Mouse (Mus musculus) myocyte (in vitro differentiated cells): Measurements from ENCODE around the gene Aldh3b1. TPM values are rescaled to one million over a fixed set of nuclear protein-coding genes. Genes with fewer than 3 reads are reported as not detected.

Source experiments
- H3K27me3 ChIP-seq: one replicate; pipeline ENCODE4 v1.6.1; 2011; ENCODE audit not compliant: control insufficient read depth, insufficient read depth, insufficient read length
- H3K36me3 ChIP-seq: one replicate; pipeline ENCODE4 v1.6.1; 2011; ENCODE audit not compliant: control insufficient read depth, insufficient read depth
- H3K4me2 ChIP-seq: one replicate; pipeline ENCODE4 v1.6.1; 2011; ENCODE audit warnings: low read depth, control low read depth
- H3K4me3 ChIP-seq: one replicate; pipeline ENCODE4 v1.5.1; 2011; ENCODE audit warnings: mild to moderate bottlenecking, control low read depth, moderate library complexity
- H3K79me2 ChIP-seq: one replicate; pipeline ENCODE4 v1.6.1; 2011; ENCODE audit not compliant: control insufficient read depth, insufficient read depth
- H3ac ChIP-seq: one replicate; pipeline ENCODE4 v1.6.1; 2011; ENCODE audit not compliant: control insufficient read depth, insufficient read length
- CEBPB ChIP-seq: IDR thresholded peaks from 2 replicates; pipeline ENCODE4 v1.6.1; 2011; ENCODE audit warnings: mild to moderate bottlenecking, moderate library complexity; ENCODE audit not compliant: poor library complexity, insufficient read depth, severe bottlenecking
- E2F4 ChIP-seq: IDR thresholded peaks from one replicate; pipeline ENCODE4 v1.6.1; 2011; ENCODE audit warnings: mild to moderate bottlenecking, control low read depth, moderate library complexity; ENCODE audit not compliant: insufficient read depth
- MAX ChIP-seq: IDR thresholded peaks from one replicate; pipeline ENCODE4 v1.6.1; 2011; ENCODE audit warnings: low read depth, mild to moderate bottlenecking, control low read depth
- MYOD1 ChIP-seq, 3 experiments: IDR thresholded peaks; one replicate each; pipeline ENCODE4 v1.6.1; 2011; ENCODE audit warnings: control low read depth in 2 of 3, low read depth in 2 of 3, mild to moderate bottlenecking in 2 of 3, moderate library complexity in 1 of 3; ENCODE audit not compliant: insufficient read length in 2 of 3, control insufficient read depth in 1 of 3
- MYOG ChIP-seq, 3 experiments: IDR thresholded peaks; one replicate each; pipeline ENCODE4 v1.6.1; 2011; ENCODE audit warnings: control low read depth in 2 of 3, low read depth in 2 of 3, mild to moderate bottlenecking in 2 of 3; ENCODE audit not compliant: insufficient read length in 2 of 3, control insufficient read depth in 1 of 3, insufficient read depth in 1 of 3
- POLR2A ChIP-seq: IDR thresholded peaks from one replicate; pipeline ENCODE4 v1.6.1; 2011; ENCODE audit warnings: low read depth, mild to moderate bottlenecking, control low read depth, moderate library complexity; ENCODE audit not compliant: insufficient read length
- POLR2AphosphoS2 ChIP-seq: IDR thresholded peaks from one replicate; pipeline ENCODE4 v1.6.1; 2011; ENCODE audit warnings: low read depth, control low read depth; ENCODE audit not compliant: insufficient read length
- REST ChIP-seq: IDR thresholded peaks from one replicate; pipeline ENCODE4 v1.6.1; 2011; ENCODE audit warnings: mild to moderate bottlenecking, control low read depth, moderate library complexity; ENCODE audit not compliant: insufficient read depth, insufficient read length
- SRF ChIP-seq: IDR thresholded peaks from one replicate; pipeline ENCODE4 v1.6.1; 2011; ENCODE audit warnings: low read depth; ENCODE audit not compliant: control insufficient read depth, insufficient read length
- TCF12 ChIP-seq: IDR thresholded peaks from one replicate; pipeline ENCODE4 v1.6.1; 2011; ENCODE audit warnings: mild to moderate bottlenecking, control low read depth; ENCODE audit not compliant: poor library complexity, insufficient read depth, severe bottlenecking
- TCF3 ChIP-seq: IDR thresholded peaks from one replicate; pipeline ENCODE4 v1.6.1; 2011; ENCODE audit warnings: low read depth, control low read depth; ENCODE audit not compliant: insufficient read length
- USF1 ChIP-seq: IDR thresholded peaks from one replicate; pipeline ENCODE4 v1.6.1; 2011; ENCODE audit warnings: low read depth, mild to moderate bottlenecking, control low read depth, moderate library complexity
- polyA plus RNA-seq: library from polyadenylated mRNA; unstranded; fragments of >200 nt; fragmentation: generic; extraction: Trizol; gene quantifications from one replicate; pipeline ENCODE4 v1.2.1, GENCODE M21; 2012; ENCODE audit warnings: missing spikeins

The Aldh3b1 gene
- polyA plus RNA-seq, 1 experiment: 51.8 TPM

DNA sequence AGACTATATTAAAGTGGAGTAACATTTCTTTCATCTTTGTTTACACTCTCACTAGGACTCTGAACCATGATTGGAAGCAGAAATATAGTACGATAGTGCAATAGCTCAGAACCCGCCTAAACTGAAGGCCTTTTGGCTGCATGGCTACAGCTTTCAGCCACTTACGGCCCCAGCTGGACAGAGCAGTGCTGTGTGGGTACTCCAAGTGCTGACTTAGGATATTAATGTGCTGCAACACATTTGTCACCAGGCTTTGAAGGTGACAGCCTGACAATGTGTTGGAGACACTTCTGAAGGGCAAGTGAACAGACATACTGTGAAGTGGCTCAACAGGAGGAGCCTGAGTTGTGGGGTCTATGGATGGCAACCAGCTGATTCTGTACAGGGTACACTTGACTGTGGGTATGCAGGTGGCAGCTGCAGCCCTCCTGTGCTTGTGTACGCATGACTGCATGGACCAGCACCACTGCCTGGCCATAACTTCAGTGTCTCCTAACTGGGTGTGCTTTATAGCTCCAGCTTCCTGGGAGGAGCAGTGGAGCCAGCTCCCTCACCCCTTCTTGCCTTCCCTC lies 36.0 kb downstream of the Aldh3b1 start:
- Histone ChIP-seq H3K27me3 (no peaks in the 10 kb centered on the region), H3K4me3 (no peak overlapping the region), H3K79me2 (no peaks in the 10 kb centered on the region), H3ac (no peak overlapping the region), H3K36me3 (peaks cover 84% of the 10 kb centered on the region), H3K4me2 (no peak overlapping the region)
- TF ChIP-seq POLR2AphosphoS2 (peak; percentile 95), POLR2A (no peak)

DNA sequence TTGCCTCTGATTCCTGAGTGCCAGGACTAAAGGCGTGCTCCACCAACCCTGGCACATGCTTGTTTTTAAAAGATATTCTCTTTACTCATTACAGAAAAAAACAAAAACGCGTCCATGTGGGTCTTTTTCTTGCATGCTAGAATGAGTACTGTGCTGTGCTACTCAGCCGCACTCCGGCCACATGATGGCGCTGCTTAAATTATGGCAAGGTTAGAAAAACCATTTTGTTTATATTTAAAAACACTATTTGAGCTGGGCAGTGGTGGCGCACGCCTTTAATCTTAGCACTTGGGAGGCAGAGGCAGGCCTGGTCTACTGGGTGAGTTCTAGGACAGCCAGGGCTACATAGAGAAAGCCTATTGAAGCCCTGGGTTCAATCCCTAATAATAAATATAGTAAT lies 39.4 kb downstream of the Aldh3b1 start:
- H3K4me2 ChIP-seq: no peak overlapping the region
- H3K36me3 ChIP-seq: peaks cover 98% of the 10 kb centered on the region
- no peak overlapping the region for H3ac ChIP-seq
- H3K79me2 ChIP-seq: no peaks in the 10 kb centered on the region
- TF ChIP-seq POLR2AphosphoS2 (no peak), SRF (peak; percentile 77)
- no peak overlapping the region for H3K4me3 ChIP-seq
- no peaks in the 10 kb centered on the region for H3K27me3 ChIP-seq

DNA sequence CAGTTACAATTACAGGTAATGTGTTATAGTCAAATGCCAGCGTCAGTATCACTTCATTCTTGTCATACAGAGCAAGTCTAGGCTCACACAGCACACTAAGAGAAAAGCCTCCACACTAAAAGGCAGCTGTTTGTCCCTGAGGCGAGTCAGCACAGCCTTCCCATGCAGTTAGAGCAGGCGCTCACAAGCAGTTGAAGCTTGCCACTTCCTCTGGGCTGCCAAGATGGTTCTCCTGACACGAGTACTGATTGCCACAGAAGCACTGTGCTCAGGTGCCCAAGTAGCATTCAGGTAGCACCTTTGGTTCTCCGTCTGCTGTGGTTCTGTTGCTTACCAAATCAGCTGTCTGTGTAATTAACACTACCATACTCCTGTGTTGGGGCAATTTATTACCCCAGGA lies 40.5 kb downstream of the Aldh3b1 start:
- Histone ChIP-seq H3K4me2 (no peak overlapping the region), H3K4me3 (no peak overlapping the region), H3K79me2 (no peaks in the 10 kb centered on the region), H3ac (no peak overlapping the region), H3K36me3 (peaks cover 98% of the 10 kb centered on the region), H3K27me3 (no peaks in the 10 kb centered on the region)
- peak; percentile 18 for TF ChIP-seq POLR2AphosphoS2
- no peak for TF ChIP-seq MYOG (IDR thresholded peaks at IDR 0.05; ENCODE audit: control insufficient read depth in 1 of 3, insufficient read depth in 1 of 3, insufficient read length in 2 of 3, low read depth in 2 of 3)

DNA sequence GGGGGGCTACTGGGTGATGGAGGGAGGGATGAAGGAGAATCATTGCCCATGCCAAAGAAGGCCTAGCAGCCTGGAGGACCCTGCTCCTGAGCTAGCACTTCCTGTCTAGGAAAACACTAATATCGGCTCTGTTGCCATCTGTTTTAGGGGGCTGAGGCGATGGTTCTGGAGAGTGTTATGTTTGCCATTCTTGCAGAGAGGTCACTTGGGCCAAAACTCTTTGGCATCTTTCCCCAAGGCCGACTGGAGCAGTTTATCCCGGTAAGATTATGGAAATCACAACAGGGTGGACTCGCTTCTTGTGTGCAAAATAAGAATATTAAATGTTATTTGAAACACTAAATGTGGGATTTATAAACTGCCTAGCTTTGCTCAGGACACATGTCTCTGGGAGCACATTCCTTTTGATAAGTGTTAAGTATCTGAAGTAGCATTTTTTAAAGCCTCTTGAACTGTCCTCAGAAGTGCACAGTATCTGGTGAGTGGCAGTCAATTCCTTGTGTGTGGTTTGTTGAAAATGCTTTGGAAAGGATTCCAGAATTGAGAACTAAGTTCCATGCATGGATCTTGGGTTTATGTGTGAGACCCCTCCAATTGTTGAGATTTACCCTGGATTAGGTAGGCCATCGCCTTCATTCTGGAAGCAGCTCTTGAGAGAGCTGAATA lies 45.1 kb downstream of the Aldh3b1 start:
- H3K4me2 ChIP-seq: no peak overlapping the region
- no peaks in the 10 kb centered on the region for H3K27me3 ChIP-seq
- peaks cover 27% of the 10 kb centered on the region for H3K79me2 ChIP-seq
- H3K4me3 ChIP-seq: no peak overlapping the region
- no peak overlapping the region for H3ac ChIP-seq
- no peak for TF ChIP-seq POLR2AphosphoS2
- no peak for TF ChIP-seq E2F4
- no peak for TF ChIP-seq CEBPB
- no peak for TF ChIP-seq REST
- TF ChIP-seq MAX: no peak
- no peak for TF ChIP-seq POLR2A
- no peak for TF ChIP-seq MYOG (IDR thresholded peaks at IDR 0.05; ENCODE audit: control insufficient read depth in 1 of 3, insufficient read depth in 1 of 3, insufficient read length in 2 of 3, low read depth in 2 of 3)
- no peak for TF ChIP-seq MYOD1 (IDR thresholded peaks at IDR 0.05; ENCODE audit: control insufficient read depth in 1 of 3, insufficient read length in 2 of 3, low read depth in 2 of 3)
- no peak for TF ChIP-seq SRF
- no peak for TF ChIP-seq USF1
- TF ChIP-seq TCF12: no peak
- TF ChIP-seq TCF3: no peak
- H3K36me3 ChIP-seq: peaks cover 68% of the 10 kb centered on the region

DNA sequence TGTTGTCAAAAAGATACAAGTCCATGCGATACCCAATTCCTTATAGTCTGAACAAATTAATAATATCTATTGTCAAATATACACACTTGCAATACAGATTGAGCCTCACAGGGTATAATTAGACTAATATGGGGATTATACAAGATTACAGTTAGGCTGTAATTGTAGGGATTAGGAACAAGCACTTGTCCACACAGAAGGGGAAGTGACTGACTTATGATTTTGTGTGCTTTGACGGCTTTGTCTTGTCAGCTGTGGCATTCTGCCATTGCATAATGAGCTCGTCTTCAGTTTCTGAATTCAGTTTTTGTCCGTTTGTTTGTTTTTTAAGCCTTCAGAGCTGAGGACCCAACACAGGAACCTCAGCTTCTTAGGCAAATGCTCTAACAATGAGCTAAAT lies 47.4 kb downstream of the Aldh3b1 start:
- TF ChIP-seq TCF3: no peak
- no peak for TF ChIP-seq POLR2A
- no peak for TF ChIP-seq TCF12
- TF ChIP-seq USF1: no peak
- no peak for TF ChIP-seq REST
- H3K4me2 ChIP-seq: no peak overlapping the region
- no peak overlapping the region for H3ac ChIP-seq
- H3K36me3 ChIP-seq: peaks cover 52% of the 10 kb centered on the region
- H3K4me3 ChIP-seq: no peak overlapping the region
- H3K79me2 ChIP-seq: peaks cover 46% of the 10 kb centered on the region
- H3K27me3 ChIP-seq: no peaks in the 10 kb centered on the region
